Mouse (Mus musculus): ENCODE data around the gene Fjx1. TPM values are rescaled to one million over a fixed set of nuclear protein-coding genes. Genes with fewer than 3 reads are reported as not detected.

The Fjx1 gene
- polyA plus RNA-seq, 3 experiments from 2014 or later = not detected

GRCm38 (mm10) chr2:102416149-102416743 is 36.1 kb downstream of the Fjx1 start:
- no peak for ATAC-seq

DNA sequence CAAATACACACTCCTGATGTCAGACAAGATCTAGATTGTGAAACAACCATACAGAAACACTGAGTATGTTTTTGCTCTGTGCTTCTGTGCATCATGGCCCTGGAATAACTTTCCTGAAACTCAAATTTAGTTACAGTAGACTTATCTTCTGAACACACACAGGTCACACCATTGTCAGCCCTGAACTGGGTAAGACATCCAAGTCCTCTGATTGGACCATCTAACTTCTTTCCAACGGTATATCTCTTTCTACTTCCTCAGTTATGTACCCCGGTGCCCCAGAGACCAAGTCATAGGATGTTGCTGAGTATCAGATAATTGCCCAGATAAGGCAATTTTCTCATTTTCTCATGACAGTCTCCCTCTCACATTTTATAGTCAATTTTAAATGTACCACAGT is 39.6 kb downstream of the Fjx1 start:
- no peak for ATAC-seq

DNA sequence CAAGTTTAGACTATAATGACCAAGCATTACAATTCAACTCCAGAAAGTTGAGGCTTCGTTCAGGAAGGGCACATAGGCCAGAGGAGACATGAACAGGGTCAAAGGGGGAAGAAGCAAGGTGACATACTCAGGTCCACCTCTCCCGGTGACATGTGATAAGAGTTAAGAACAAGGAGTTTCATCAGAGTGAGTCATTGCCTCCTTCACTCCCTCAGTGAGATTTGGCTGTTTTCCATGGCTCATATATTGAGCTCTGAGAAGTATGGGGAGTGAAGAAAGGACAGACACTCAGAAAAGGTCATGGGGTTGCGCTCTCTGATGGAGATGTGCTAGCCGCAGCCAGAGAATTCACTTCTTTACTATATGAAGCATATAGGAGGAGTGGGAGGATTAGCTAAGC is 41.7 kb downstream of the Fjx1 start:
- ATAC-seq = no peak

- ATAC-seq = no peak
Observed at GRCm38 (mm10) chr2:102409741-102410140, 42.6 kb downstream of the Fjx1 start.

DNA sequence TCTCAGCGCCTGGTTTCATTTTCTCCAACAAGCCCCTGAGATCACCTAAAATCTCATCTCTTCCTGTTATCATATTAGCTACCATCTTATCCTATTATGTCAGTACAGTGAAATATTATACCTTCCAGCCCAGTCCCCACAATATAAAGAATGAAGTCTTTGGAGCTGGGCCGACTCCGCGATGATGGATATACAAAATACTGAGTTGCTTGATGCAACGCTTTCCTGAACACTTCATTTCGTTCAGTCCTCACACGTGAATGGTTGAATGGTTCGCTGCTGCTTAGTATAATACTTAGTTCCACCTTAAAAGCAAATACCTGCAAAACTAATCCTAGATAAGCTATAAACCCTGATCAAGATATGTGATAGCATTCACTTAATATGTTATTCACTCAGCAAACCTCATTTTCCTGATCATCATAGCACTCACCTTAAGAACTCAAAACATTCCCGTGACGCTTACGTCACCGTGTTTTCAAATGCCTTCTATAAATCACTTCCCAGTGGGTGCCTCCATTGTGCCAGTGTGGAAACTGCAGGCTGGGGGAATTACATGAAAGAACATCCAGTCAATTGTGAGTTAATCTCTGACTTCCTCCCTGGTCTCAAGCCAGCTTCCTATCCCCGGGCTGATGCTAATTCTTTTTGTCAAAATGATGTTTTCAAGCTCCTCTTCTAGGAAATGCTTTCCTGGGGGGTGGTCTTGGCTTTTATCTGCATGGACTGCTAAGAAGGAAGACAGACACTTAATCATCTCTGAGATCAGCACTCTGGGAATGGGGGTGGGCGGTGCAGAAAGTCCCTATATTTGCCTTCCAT is 44.7 kb downstream of the Fjx1 start, which contains the start of gene Trim44:
TSS of gene Trim44 (minus strand) at position 466 of the 822 bp plus-strand sequence.
- ATAC-seq = no peak

- no peak for ATAC-seq
Observed at GRCm38 (mm10) chr2:102406324-102407304, 45.7 kb downstream of the Fjx1 start.

GRCm38 (mm10) chr2:102403982-102404381 is 48.3 kb downstream of the Fjx1 start:
- no peak for ATAC-seq

GRCm38 (mm10) chr2:102403306-102403705 is 49.0 kb downstream of the Fjx1 start:
- no peak for ATAC-seq

GRCm38 (mm10) chr2:102401352-102401692 is 51.0 kb downstream of the Fjx1 start:
- ATAC-seq = peak; percentile 30

- ATAC-seq = peak; percentile 86
Observed at GRCm38 (mm10) chr2:102400605-102401351, 51.5 kb downstream of the Fjx1 start.

DNA sequence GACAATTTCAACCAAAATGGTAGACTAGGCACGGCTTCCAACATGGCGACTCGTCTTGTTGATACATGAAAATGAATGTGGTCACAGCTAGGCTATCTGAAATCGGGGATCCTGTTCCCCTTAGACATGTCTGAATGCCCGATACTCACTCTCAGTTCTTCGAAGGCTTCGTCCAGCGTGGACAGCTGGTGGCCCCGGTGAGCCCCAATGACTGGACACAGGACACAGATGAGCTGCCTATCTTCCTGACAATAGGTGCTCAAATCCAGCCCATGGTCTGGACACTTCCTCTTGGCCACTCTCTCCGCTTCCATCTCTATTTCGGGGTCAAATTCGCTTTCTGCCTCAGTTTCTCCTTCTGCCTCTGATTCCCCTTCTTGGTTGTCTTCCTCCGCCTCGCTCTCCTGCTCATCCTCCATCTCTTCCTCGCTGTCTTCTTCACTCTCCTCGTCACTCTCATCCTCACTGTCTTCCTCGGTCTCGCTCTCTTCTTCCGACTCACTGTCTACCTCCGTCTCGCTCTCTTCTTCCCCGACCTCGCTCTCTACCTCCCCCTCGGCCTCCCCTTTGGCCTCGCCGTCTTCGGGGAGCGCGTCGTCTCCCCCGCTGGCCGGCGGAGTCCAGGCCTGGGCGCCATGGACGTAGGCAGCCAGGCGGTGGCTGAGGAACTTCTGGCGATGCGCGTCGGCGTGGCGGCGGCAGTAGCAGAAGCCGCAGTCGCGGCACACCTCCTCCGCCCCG is 52.3 kb downstream of the Fjx1 start:
- no peak for ATAC-seq

Other genes with a start within 250 kb of the Fjx1 start
- gene Trim44, start 44.7 kb downstream of the Fjx1 start, polyA plus RNA-seq (2017; shearing (Covaris generic)) = 1 to 10 TPM; 3.6 to 9.9 (median 9.3) TPM
- not detected for gene Pamr1, start 97.5 kb upstream of the Fjx1 start, polyA plus RNA-seq (2017; shearing (Covaris generic))
- gene Slc1a2, start 206.2 kb upstream of the Fjx1 start, polyA plus RNA-seq (2017; shearing (Covaris generic)) = under 1 TPM in 1 of 3 experiments, not detected in 2; 0.04 TPM